Mouse (Mus musculus) neural tube, embryonic 12.5 days (tissue): ENCODE results near the gene Trak1. TPM values are rescaled to one million over a fixed set of nuclear protein-coding genes. Genes with fewer than 3 reads are reported as not detected.
A peak's percentile ranks its signal among the peaks of the same experiment; 100 is the strongest.

ENCODE experiments used
- ATAC-seq: fragments of 200-750 bp; cut with Nextera tagmentation; 2 replicates; pipeline ENCODE4 v1.8.0; 2017; ENCODE audit warnings: low read depth, mild to moderate bottlenecking, moderate TSS enrichment, moderate library complexity; ENCODE audit not compliant: low FRiP score
- H3K27ac ChIP-seq: fragments of 300-500 bp; sonication (generic); 2 replicates; pipeline ENCODE4 v1.5.1; 2016
- H3K27me3 ChIP-seq: fragments of 300-500 bp; sonication (generic); replicated peaks from 2 replicates; pipeline ENCODE4 v1.6.1; 2016; ENCODE audit warnings: mild to moderate bottlenecking
- H3K36me3 ChIP-seq: fragments of 300-500 bp; sonication (generic); 2 replicates; pipeline ENCODE4 v1.6.1; 2016; ENCODE audit warnings: mild to moderate bottlenecking
- H3K4me1 ChIP-seq: fragments of 300-500 bp; sonication (generic); 2 replicates; pipeline ENCODE4 v1.6.1; 2016
- H3K4me2 ChIP-seq: fragments of 300-500 bp; sonication (generic); replicated peaks from 2 replicates; pipeline ENCODE4 v1.6.1; 2016; ENCODE audit warnings: mild to moderate bottlenecking
- H3K4me3 ChIP-seq: fragments of 300-500 bp; sonication (generic); 2 replicates; pipeline ENCODE4 v1.5.1; 2016
- H3K9ac ChIP-seq: fragments of 300-500 bp; sonication (generic); 2 replicates; pipeline ENCODE4 v1.6.1; 2016; ENCODE audit warnings: mild to moderate bottlenecking
- H3K9me3 ChIP-seq: fragments of 300-500 bp; sonication (generic); 2 replicates; pipeline ENCODE4 v1.6.1; 2016; ENCODE audit warnings: mild to moderate bottlenecking
- WGBS: fragments of 180-500 bp; shearing (Covaris S2); methylation state at CpG from one replicate; pipeline ENCODE4 v1.1.7; 2016; 5-methylcytosine and 5-hydroxymethylcytosine counted together
- polyA plus RNA-seq: library from polyadenylated mRNA; unstranded; fragments of >200 nt; fragmentation: Nextera tagmentation; extraction: Ambion mirVana; gene quantifications from 2 replicates; pipeline ENCODE4 v1.2.1, GENCODE M21; 2016

Trak1 gene
- polyA plus RNA-seq, 1 experiment from 2014 or later = 41.7 TPM

DNA sequence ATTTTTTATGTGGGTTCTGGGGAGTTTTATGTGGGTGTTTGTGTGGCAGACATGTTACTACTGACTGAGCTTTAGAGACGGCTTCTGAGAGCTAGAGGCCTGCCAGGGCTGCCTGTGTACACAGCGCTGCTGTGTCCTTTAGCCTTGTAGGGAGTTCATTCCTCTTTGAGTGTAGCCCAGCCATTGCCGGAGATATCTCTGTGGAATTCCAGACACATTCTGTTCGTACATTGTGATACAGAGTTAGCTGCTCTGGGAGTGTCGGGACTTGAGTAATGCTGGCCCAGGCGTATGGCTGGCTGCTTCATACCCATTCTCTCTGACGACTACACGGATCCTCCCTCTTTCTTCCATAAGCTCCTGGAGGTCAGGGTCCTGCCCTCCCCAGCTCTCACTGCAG is 31.9 kb downstream of the Trak1 start:
- Histone ChIP-seq H3K27me3 (no peaks in the 10 kb centered on the region), H3K9ac (no peak overlapping the region), H3K4me3 (no peak overlapping the region), H3K27ac (no peak overlapping the region), H3K4me1 (peaks cover 38% of the 10 kb centered on the region), H3K36me3 (peaks cover 5% of the 10 kb centered on the region; the same call in 1 of the 2 replicates), H3K9me3 (no peaks in the 10 kb centered on the region), H3K4me2 (no peak overlapping the region)
- ATAC-seq = no peak
- 71% methylated on average over 8 of the region's 8 CpGs for WGBS

DNA sequence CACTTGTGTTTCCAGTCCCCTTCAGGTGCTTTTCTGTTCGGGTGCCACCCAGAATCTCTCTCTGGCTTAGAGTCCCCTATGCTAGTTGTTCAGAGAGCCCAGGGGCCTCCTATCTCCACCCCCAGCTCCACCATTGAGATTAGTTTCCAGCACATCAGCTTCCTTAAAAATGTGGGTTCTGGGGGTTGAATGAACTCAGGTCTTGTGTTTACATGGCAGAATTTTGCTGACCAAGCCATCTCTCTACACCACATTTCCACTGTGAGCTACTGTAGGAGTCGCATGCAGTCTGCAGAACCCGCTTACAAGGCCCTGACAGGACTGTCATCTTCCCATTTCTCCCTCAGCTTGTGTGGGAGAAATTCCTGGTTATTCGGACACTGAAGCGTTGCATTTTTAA is 32.8 kb downstream of the Trak1 start:
- Histone ChIP-seq H3K9me3 (no peaks in the 10 kb centered on the region), H3K9ac (no peak overlapping the region), H3K27me3 (no peaks in the 10 kb centered on the region), H3K4me3 (no peak overlapping the region), H3K4me2 (no peak overlapping the region), H3K4me1 (peaks cover 47% of the 10 kb centered on the region), H3K27ac (no peak overlapping the region), H3K36me3 (peaks cover 5% of the 10 kb centered on the region; the same call in 1 of the 2 replicates)
- ATAC-seq = no peak
- 89% methylated on average over 5 of the region's 5 CpGs for WGBS

DNA sequence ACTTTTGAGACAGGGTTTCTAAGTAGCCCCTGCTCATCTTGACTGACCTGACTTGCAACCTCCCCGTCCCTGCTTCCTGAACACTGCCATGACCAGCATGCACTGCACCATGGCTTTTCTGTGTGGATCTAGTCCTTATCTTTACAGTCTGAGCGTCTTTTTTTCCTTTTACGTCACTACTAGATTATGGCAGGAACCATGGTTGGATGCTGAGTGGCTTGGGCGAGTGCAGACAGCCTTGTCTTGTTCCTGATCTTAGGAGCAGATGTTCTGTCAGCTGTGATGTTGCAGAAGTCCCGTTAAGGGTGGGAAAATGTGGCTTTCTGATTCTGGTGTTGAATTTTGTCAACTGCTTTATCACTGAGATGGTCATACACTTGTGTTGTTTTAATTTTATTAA is 34.1 kb downstream of the Trak1 start:
- no peak overlapping the region; the same call in 1 of the 2 replicates for H3K4me2 ChIP-seq
- no peak overlapping the region for H3K4me3 ChIP-seq
- peaks cover 5% of the 10 kb centered on the region; the same call in 1 of the 2 replicates for H3K36me3 ChIP-seq
- no peaks in the 10 kb centered on the region for H3K27me3 ChIP-seq
- no peak overlapping the region for H3K9ac ChIP-seq
- H3K27ac ChIP-seq = peak overlapping the region; percentile 86
- 28% methylated on average over 5 of the region's 5 CpGs for WGBS
- peaks cover 59% of the 10 kb centered on the region for H3K4me1 ChIP-seq
- ATAC-seq = 0 out of 2 replicates have a peak, but pooled peaks have one; percentile 21
- no peaks in the 10 kb centered on the region for H3K9me3 ChIP-seq

DNA sequence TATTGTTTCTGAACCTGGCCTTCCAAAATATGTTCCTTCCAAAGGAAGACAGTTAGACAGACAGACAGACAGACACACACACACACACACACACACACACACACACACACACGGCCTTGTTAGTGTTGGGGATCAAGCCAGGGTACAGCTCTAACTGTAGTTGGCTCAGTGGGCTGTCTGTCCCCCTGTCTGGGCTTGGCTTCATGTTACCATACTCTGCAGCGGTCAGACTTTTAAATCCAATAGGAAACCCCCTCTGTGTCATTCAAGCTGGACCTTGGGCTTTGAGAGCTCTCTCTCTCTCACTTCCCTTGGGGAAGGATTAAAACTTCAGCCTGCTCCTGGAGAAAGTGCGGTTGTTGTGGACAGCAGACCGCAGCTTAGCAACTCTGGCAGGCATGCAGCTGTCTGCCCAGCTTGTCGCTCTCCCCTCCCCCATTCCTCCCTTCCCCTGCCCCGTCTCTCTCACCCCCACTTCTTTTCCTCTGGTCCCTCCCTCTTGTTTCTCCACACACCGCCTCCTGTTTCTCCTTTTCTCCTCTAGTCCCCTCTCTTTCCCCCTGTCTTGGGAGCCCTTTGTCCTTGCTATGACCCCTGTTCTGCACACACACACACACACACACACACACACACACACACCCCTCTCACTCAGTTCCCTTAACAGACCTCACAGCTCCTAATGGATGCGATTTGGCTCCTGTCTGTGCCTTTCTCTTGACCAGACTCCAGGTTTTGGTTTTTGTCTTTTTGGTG is 34.8 kb downstream of the Trak1 start:
- WGBS = under 1% methylated on average over 8 of the region's 8 CpGs
- Histone ChIP-seq H3K4me1 (peaks cover 65% of the 10 kb centered on the region), H3K27me3 (no peaks in the 10 kb centered on the region), H3K4me3 (no peak overlapping the region), H3K9me3 (no peaks in the 10 kb centered on the region), H3K9ac (0 out of 2 replicates have a peak overlapping the region, but pooled peaks have one; percentile 35), H3K4me2 (peak overlapping the region; percentile 47), H3K36me3 (peaks cover 5% of the 10 kb centered on the region; the same call in 1 of the 2 replicates), H3K27ac (peak overlapping the region; percentile 86)
- peak; percentile 87 for ATAC-seq

DNA sequence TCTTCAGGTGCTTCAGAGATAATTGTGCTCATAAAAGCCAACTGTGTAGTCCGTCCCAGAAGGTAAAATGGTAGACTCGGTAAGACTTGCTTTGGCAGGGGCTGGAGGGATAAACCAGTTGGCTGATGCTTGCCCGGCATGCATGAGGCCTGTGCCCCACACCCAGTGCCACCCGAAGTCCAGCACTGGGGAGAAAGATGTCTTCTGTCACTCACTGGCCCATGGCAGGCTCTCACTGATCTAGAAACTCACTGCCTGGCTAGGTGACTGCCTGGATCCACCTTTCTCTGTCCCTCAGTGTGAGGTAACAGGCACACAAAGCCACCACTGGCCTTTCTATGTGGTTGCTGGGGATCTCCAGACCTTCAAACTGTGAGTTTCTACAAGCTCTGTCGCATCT is 36.3 kb downstream of the Trak1 start:
- 84% methylated on average over 5 of the region's 5 CpGs for WGBS
- peaks cover 2% of the 10 kb centered on the region; the same call in 1 of the 2 replicates for H3K36me3 ChIP-seq
- no peak overlapping the region for H3K9ac ChIP-seq
- H3K4me2 ChIP-seq = no peak overlapping the region; the same call in 1 of the 2 replicates
- H3K4me1 ChIP-seq = peaks cover 80% of the 10 kb centered on the region
- H3K27me3 ChIP-seq = no peaks in the 10 kb centered on the region
- no peak overlapping the region for H3K4me3 ChIP-seq
- H3K9me3 ChIP-seq = no peaks in the 10 kb centered on the region
- ATAC-seq = no peak
- H3K27ac ChIP-seq = peak overlapping the region; percentile 51; the same call in 1 of the 2 replicates

DNA sequence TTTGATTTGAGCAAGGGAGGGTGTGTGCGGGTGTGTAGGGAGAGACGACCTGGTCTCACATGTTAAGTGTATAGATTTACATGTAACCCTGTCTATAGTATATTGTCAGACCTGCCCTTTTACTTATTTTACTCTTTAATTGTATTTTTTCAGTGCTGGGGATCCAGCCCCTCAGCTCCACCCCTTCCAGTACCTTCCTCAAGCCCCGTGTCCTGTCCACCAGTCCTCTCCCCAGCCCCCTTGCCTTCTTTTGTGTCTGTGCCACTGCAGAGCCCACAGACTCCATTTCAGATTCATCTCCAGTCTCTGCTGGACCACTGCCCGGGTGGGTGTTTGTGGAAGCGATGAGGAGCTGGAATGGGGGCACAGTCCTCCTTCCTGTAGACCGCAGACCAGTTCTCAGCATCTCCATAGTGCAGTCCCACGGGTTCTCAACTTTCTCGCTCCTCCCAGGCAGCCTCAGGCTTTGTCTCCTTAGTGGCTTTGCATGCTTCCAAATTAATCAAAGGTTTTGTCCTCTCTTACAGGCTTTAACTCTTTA is 37.1 kb downstream of the Trak1 start:
- Histone ChIP-seq H3K9me3 (no peaks in the 10 kb centered on the region), H3K4me2 (0 out of 2 replicates have a peak overlapping the region, but pooled peaks have one; percentile 4), H3K9ac (0 out of 2 replicates have a peak overlapping the region, but pooled peaks have one; percentile 6)

GRCm38 (mm10) chr9:121335568-121335967 is 38.3 kb downstream of the Trak1 start:
- H3K27ac ChIP-seq = no peak overlapping the region; the same call in 1 of the 2 replicates
- no peaks in the 10 kb centered on the region for H3K36me3 ChIP-seq
- H3K4me3 ChIP-seq = no peak overlapping the region
- ATAC-seq = no peak
- no peak overlapping the region for H3K9ac ChIP-seq
- H3K9me3 ChIP-seq = no peaks in the 10 kb centered on the region
- H3K4me1 ChIP-seq = peaks cover 75% of the 10 kb centered on the region
- 44% methylated on average over 7 of the region's 7 CpGs for WGBS
- no peaks in the 10 kb centered on the region for H3K27me3 ChIP-seq
- no peak overlapping the region for H3K4me2 ChIP-seq

More for the DNA sequence above, 37.1 kb downstream of the Trak1 start:
- Histone ChIP-seq H3K4me1 (peaks cover 77% of the 10 kb centered on the region), H3K36me3 (no peaks in the 10 kb centered on the region), H3K27ac (peak overlapping the region; percentile 51; the same call in 1 of the 2 replicates), H3K27me3 (no peaks in the 10 kb centered on the region), H3K4me3 (no peak overlapping the region)
- 38% methylated on average over 8 of the region's 8 CpGs for WGBS
- ATAC-seq = no peak

- Histone ChIP-seq H3K9me3 (no peaks in the 10 kb centered on the region), H3K9ac (no peak overlapping the region), H3K4me3 (no peak overlapping the region), H3K4me1 (peaks cover 71% of the 10 kb centered on the region), H3K36me3 (no peaks in the 10 kb centered on the region), H3K27ac (no peak overlapping the region), H3K27me3 (no peaks in the 10 kb centered on the region), H3K4me2 (no peak overlapping the region)
- no peak for ATAC-seq
- 95% methylated on average over 15 of the region's 15 CpGs for whole genome bisulfite sequencing
These were observed 39.1 kb downstream of the Trak1 start for GRCm38 (mm10) chr9:121336324-121336946.

DNA sequence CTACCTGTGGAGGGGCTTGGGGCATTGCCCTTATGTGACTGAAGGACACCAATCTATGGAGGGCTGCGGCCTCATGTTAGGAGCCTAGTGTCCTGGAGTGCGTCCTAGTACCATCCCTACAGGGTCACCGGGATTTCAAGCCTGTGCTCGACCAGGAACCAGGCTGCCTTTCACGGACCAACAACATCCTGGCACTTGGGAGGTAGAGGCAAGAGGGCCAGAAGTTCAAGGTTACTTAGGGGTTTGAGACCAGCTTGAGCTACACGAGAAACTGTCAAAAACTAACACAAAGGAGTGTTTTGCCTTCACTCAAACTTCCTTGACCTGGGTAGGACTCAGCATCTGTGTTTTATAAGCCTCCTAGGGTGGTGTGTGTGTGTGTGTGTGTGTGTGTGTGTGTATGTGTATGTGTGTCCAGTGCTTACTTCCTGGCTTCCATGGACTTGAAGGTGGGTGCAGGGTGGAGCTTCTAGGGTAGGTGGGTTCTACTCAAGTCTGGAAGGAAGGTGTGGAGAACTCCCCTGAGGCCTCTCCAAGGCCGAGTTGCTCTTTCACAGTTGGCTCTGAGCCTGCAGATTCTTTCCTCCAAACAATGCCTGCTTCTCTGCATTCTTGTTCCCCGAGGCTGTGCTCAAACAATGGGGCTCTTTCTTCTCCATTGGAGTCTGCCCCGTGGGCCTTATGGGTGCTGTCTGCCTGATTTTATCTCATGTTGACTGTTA is 40.1 kb downstream of the Trak1 start:
- Histone ChIP-seq H3K4me2 (no peak overlapping the region), H3K36me3 (no peaks in the 10 kb centered on the region), H3K27ac (peak overlapping the region; percentile 57; the same call in 1 of the 2 replicates), H3K9ac (no peak overlapping the region), H3K4me1 (peaks cover 61% of the 10 kb centered on the region), H3K4me3 (no peak overlapping the region), H3K9me3 (no peaks in the 10 kb centered on the region), H3K27me3 (no peaks in the 10 kb centered on the region)
- peak; percentile 39 for ATAC-seq
- WGBS = 53% methylated on average over 9 of the region's 9 CpGs

GRCm38 (mm10) chr9:121337938-121338289 is 40.6 kb downstream of the Trak1 start:
- no peak overlapping the region for H3K4me2 ChIP-seq
- H3K9ac ChIP-seq = no peak overlapping the region
- no peaks in the 10 kb centered on the region for H3K36me3 ChIP-seq
- WGBS = 72% methylated on average over 3 of the region's 3 CpGs
- no peaks in the 10 kb centered on the region for H3K9me3 ChIP-seq
- peak overlapping the region; percentile 57; the same call in 1 of the 2 replicates for H3K27ac ChIP-seq
- peaks cover 57% of the 10 kb centered on the region for H3K4me1 ChIP-seq
- ATAC-seq = peak; percentile 42
- H3K4me3 ChIP-seq = no peak overlapping the region
- no peaks in the 10 kb centered on the region for H3K27me3 ChIP-seq

DNA sequence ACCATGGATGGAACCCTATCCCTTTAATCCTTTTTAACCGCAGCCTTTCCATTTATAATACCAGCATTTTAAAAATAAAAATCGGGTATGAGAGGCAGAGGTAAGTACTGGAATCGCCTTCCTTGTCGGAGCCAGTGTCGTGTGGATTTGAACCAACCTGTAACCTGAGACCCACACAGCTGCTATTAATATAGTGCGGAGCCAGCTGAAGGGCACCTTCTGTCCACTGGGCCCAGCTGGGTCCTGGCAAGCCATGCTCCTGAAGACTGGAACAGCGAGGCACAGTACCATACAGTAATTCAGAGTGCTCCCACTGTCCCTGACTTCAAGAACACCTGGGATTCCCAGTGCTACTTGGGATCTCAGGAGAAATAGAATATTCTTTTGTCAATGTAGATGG is 44.5 kb downstream of the Trak1 start:
- Histone ChIP-seq H3K4me2 (no peak overlapping the region), H3K9me3 (no peaks in the 10 kb centered on the region), H3K9ac (no peak overlapping the region), H3K4me3 (no peak overlapping the region), H3K4me1 (peaks cover 25% of the 10 kb centered on the region), H3K36me3 (no peaks in the 10 kb centered on the region), H3K27me3 (no peaks in the 10 kb centered on the region), H3K27ac (no peak overlapping the region)
- ATAC-seq = no peak
- 79% methylated on average over 7 of the region's 7 CpGs for WGBS
